Mouse (Mus musculus) hindbrain, embryonic 15.5 days (tissue): ENCODE data around the gene Cdc42bpb. TPM values are rescaled to one million over a fixed set of nuclear protein-coding genes. Genes with fewer than 3 reads are reported as not detected.

Source experiments
- ATAC-seq: fragments of 200-750 bp; cut with Nextera tagmentation; 2 replicates; pipeline ENCODE4 v1.8.0; 2017; ENCODE audit warnings: low read depth, moderate number of reproducible peaks, moderate TSS enrichment; ENCODE audit not compliant: low FRiP score
- H3K27ac ChIP-seq: fragments of 300-500 bp; sonication (generic); replicated peaks from 2 replicates; pipeline ENCODE4 v1.5.1; 2015; ENCODE audit warnings: mild to moderate bottlenecking, inconsistent platforms
- H3K27me3 ChIP-seq: fragments of 300-500 bp; sonication (generic); 2 replicates; pipeline ENCODE4 v1.6.1; 2015; ENCODE audit warnings: control low read depth, inconsistent platforms
- H3K36me3 ChIP-seq: fragments of 300-500 bp; sonication (generic); 2 replicates; pipeline ENCODE4 v1.6.1; 2015; ENCODE audit warnings: control low read depth, inconsistent platforms
- H3K4me1 ChIP-seq: fragments of 300-500 bp; sonication (generic); replicated peaks from 2 replicates; pipeline ENCODE4 v1.6.1; 2015; ENCODE audit warnings: control low read depth, inconsistent platforms
- H3K4me2 ChIP-seq: fragments of 300-500 bp; sonication (generic); 2 replicates; pipeline ENCODE4 v1.6.1; 2015; ENCODE audit warnings: moderate library complexity, mild to moderate bottlenecking, inconsistent platforms
- H3K4me3 ChIP-seq: fragments of 300-500 bp; sonication (generic); 2 replicates; pipeline ENCODE4 v1.5.1; 2015; ENCODE audit warnings: mild to moderate bottlenecking, inconsistent platforms
- H3K9ac ChIP-seq: fragments of 300-500 bp; sonication (generic); 2 replicates; pipeline ENCODE4 v1.6.1; 2015; ENCODE audit warnings: inconsistent platforms
- H3K9me3 ChIP-seq: fragments of 300-500 bp; sonication (generic); 2 replicates; pipeline ENCODE4 v1.6.1; 2016; ENCODE audit warnings: control low read depth, inconsistent platforms
- WGBS: fragments of 180-500 bp; shearing (Covaris S2); methylation state at CpG from one replicate; pipeline ENCODE4 v1.1.7; 2015; 5-methylcytosine and 5-hydroxymethylcytosine counted together
- polyA plus RNA-seq: library from polyadenylated mRNA; unstranded; fragments of >200 nt; fragmentation: Nextera tagmentation; extraction: Ambion mirVana; gene quantifications from 2 replicates; pipeline ENCODE4 v1.2.1, GENCODE M21; 2015

Cdc42bpb gene
- polyA plus RNA-seq, 1 experiment from 2014 or later = 42.4 TPM

- Histone ChIP-seq H3K4me2 (peak overlapping the region; percentile 58), H3K9me3 (no peaks in the 10 kb centered on the region), H3K36me3 (no peaks in the 10 kb centered on the region), H3K27ac (no peak overlapping the region), H3K4me3 (peak overlapping the region; percentile 31), H3K27me3 (no peaks in the 10 kb centered on the region), H3K9ac (peak overlapping the region; percentile 36), H3K4me1 (peaks cover 35% of the 10 kb centered on the region)
- ATAC-seq = no peak; the same call in 1 of the 2 replicates
- WGBS = 22% methylated on average over 12 of the region's 12 CpGs
Observed at GRCm38 (mm10) chr12:111412581-111413284, 35.2 kb upstream of the Cdc42bpb start.

- no peak overlapping the region for H3K27ac ChIP-seq
- H3K4me3 ChIP-seq = no peak overlapping the region
- no peak for ATAC-seq
- H3K9me3 ChIP-seq = no peaks in the 10 kb centered on the region
- no peak overlapping the region for H3K9ac ChIP-seq
- WGBS = 77% methylated on average over 8 of the region's 8 CpGs
- peaks cover 33% of the 10 kb centered on the region for H3K4me1 ChIP-seq
- H3K4me2 ChIP-seq = no peak overlapping the region
- no peaks in the 10 kb centered on the region for H3K36me3 ChIP-seq
- H3K27me3 ChIP-seq = peaks cover 7% of the 10 kb centered on the region
Observed at GRCm38 (mm10) chr12:111411631-111412355, 34.3 kb upstream of the Cdc42bpb start.

GRCm38 (mm10) chr12:111409583-111409982 is 32.1 kb upstream of the Cdc42bpb start:
- peak; percentile 35; the same call in 1 of the 2 replicates for ATAC-seq
- H3K4me1 ChIP-seq = peaks cover 34% of the 10 kb centered on the region
- no peaks in the 10 kb centered on the region for H3K36me3 ChIP-seq
- H3K4me2 ChIP-seq = no peak overlapping the region
- WGBS = 11% methylated on average over 5 of the region's 5 CpGs
- H3K27me3 ChIP-seq = peaks cover 15% of the 10 kb centered on the region
- H3K9me3 ChIP-seq = no peaks in the 10 kb centered on the region
- no peak overlapping the region for H3K4me3 ChIP-seq
- H3K27ac ChIP-seq = no peak overlapping the region
- H3K9ac ChIP-seq = no peak overlapping the region

GRCm38 (mm10) chr12:111406622-111407021 is 29.1 kb upstream of the Cdc42bpb start, which contains the start of gene Lbhd2:
Gene Lbhd2 (plus strand): TSS chr12:111406809.
- H3K27me3 ChIP-seq = peaks cover 15% of the 10 kb centered on the region
- H3K4me3 ChIP-seq = peak within 1 kb of the TSS; percentile 19
- peak within 1 kb of the TSS; percentile 44 for H3K4me2 ChIP-seq
- H3K36me3 ChIP-seq = no peaks in the 10 kb centered on the region
- ATAC-seq = no peak
- no peak within 1 kb of the TSS for H3K9ac ChIP-seq
- WGBS = 2% methylated on average over 23 of the region's 24 CpGs
- H3K4me1 ChIP-seq = peaks cover 23% of the 10 kb centered on the region
- H3K9me3 ChIP-seq = no peaks in the 10 kb centered on the region
- H3K27ac ChIP-seq = no peak within 1 kb of the TSS

- no peak overlapping the region for H3K27ac ChIP-seq
- no peak overlapping the region for H3K9ac ChIP-seq
- no peaks in the 10 kb centered on the region for H3K9me3 ChIP-seq
- WGBS = 58% methylated on average over 10 of the region's 10 CpGs
- no peak overlapping the region for H3K4me3 ChIP-seq
- H3K36me3 ChIP-seq = no peaks in the 10 kb centered on the region
- H3K27me3 ChIP-seq = peaks cover 15% of the 10 kb centered on the region
- ATAC-seq = no peak
- H3K4me1 ChIP-seq = peaks cover 17% of the 10 kb centered on the region
- no peak overlapping the region for H3K4me2 ChIP-seq
Observed at GRCm38 (mm10) chr12:111404880-111405279, 27.4 kb upstream of the Cdc42bpb start.

GRCm38 (mm10) chr12:111401454-111402184 is 24.1 kb upstream of the Cdc42bpb start:
- WGBS = 26% methylated on average over 15 of the region's 15 CpGs
- H3K27me3 ChIP-seq = peaks cover 6% of the 10 kb centered on the region; the same call in 1 of the 2 replicates
- H3K4me1 ChIP-seq = peaks cover 2% of the 10 kb centered on the region
- H3K9ac ChIP-seq = no peak overlapping the region
- H3K4me2 ChIP-seq = no peak overlapping the region
- no peak overlapping the region for H3K27ac ChIP-seq
- H3K9me3 ChIP-seq = no peaks in the 10 kb centered on the region
- no peaks in the 10 kb centered on the region for H3K36me3 ChIP-seq
- no peak overlapping the region for H3K4me3 ChIP-seq
- peak; percentile 65; the same call in 1 of the 2 replicates for ATAC-seq

GRCm38 (mm10) chr12:111396997-111397396 is 19.5 kb upstream of the Cdc42bpb start:
- H3K27ac ChIP-seq = no peak overlapping the region
- no peak overlapping the region for H3K4me2 ChIP-seq
- H3K9ac ChIP-seq = no peak overlapping the region
- no peaks in the 10 kb centered on the region for H3K4me1 ChIP-seq
- no peaks in the 10 kb centered on the region for H3K9me3 ChIP-seq
- ATAC-seq = no peak
- no peaks in the 10 kb centered on the region for H3K27me3 ChIP-seq
- 74% methylated on average over 5 of the region's 5 CpGs for WGBS
- H3K36me3 ChIP-seq = no peaks in the 10 kb centered on the region
- no peak overlapping the region for H3K4me3 ChIP-seq

GRCm38 (mm10) chr12:111394008-111394407 is 16.5 kb upstream of the Cdc42bpb start:
- H3K36me3 ChIP-seq = no peaks in the 10 kb centered on the region
- H3K4me2 ChIP-seq = no peak overlapping the region
- 88% methylated on average over 6 of the region's 6 CpGs for WGBS
- no peak overlapping the region for H3K27ac ChIP-seq
- no peak overlapping the region for H3K4me3 ChIP-seq
- H3K27me3 ChIP-seq = no peaks in the 10 kb centered on the region
- H3K9me3 ChIP-seq = no peaks in the 10 kb centered on the region
- no peak overlapping the region for H3K9ac ChIP-seq
- no peak for ATAC-seq
- H3K4me1 ChIP-seq = no peaks in the 10 kb centered on the region

- H3K27ac ChIP-seq = no peak overlapping the region
- 93% methylated on average over 4 of the region's 4 CpGs for WGBS
- no peaks in the 10 kb centered on the region for H3K9me3 ChIP-seq
- no peak overlapping the region for H3K4me3 ChIP-seq
- no peaks in the 10 kb centered on the region for H3K4me1 ChIP-seq
- H3K4me2 ChIP-seq = no peak overlapping the region
- H3K27me3 ChIP-seq = no peaks in the 10 kb centered on the region
- ATAC-seq = no peak
- H3K9ac ChIP-seq = no peak overlapping the region
- H3K36me3 ChIP-seq = no peaks in the 10 kb centered on the region
Observed at GRCm38 (mm10) chr12:111387146-111387545, 9.6 kb upstream of the Cdc42bpb start.

- ATAC-seq = no peak
- no peaks in the 10 kb centered on the region for H3K36me3 ChIP-seq
- no peak overlapping the region for H3K4me3 ChIP-seq
- no peak overlapping the region for H3K27ac ChIP-seq
- H3K27me3 ChIP-seq = no peaks in the 10 kb centered on the region
- WGBS = 68% methylated on average over 8 of the region's 8 CpGs
- H3K9ac ChIP-seq = no peak overlapping the region
- no peak overlapping the region for H3K4me2 ChIP-seq
- no peaks in the 10 kb centered on the region for H3K9me3 ChIP-seq
- H3K4me1 ChIP-seq = no peaks in the 10 kb centered on the region
Observed at GRCm38 (mm10) chr12:111386642-111387120, 9.2 kb upstream of the Cdc42bpb start.

GRCm38 (mm10) chr12:111385883-111386641 is 8.5 kb upstream of the Cdc42bpb start:
- 91% methylated on average over 13 of the region's 13 CpGs for WGBS
- no peak overlapping the region for H3K4me2 ChIP-seq
- no peaks in the 10 kb centered on the region for H3K4me1 ChIP-seq
- no peaks in the 10 kb centered on the region for H3K9me3 ChIP-seq
- no peaks in the 10 kb centered on the region for H3K36me3 ChIP-seq
- no peaks in the 10 kb centered on the region for H3K27me3 ChIP-seq
- no peak overlapping the region for H3K9ac ChIP-seq
- no peak for ATAC-seq
- H3K27ac ChIP-seq = no peak overlapping the region
- no peak overlapping the region for H3K4me3 ChIP-seq
